Mouse (Mus musculus): ENCODE results near the gene Rtn4ip1. TPM values are rescaled to one million over a fixed set of nuclear protein-coding genes. Genes with fewer than 3 reads are reported as not detected.

Gene Rtn4ip1
- total RNA-seq (2021) = 10 to 100 TPM; 13.5 to 15.1 TPM

- DNase-seq (ENCODE audit: low spot score in 2 of 2) = peak; percentile 92 to 95
- intact Hi-C loops (cut with DNase I) = no loop called here
These were observed at the start of gene Rtn4ip1, which contains the start of gene Qrsl1 for GRCm38 (mm10) chr10:43901578-43902194. Gene Rtn4ip1, plus strand, starts transcription at chr10:43901807. Gene Qrsl1, minus strand, starts transcription at chr10:43901745.

DNA sequence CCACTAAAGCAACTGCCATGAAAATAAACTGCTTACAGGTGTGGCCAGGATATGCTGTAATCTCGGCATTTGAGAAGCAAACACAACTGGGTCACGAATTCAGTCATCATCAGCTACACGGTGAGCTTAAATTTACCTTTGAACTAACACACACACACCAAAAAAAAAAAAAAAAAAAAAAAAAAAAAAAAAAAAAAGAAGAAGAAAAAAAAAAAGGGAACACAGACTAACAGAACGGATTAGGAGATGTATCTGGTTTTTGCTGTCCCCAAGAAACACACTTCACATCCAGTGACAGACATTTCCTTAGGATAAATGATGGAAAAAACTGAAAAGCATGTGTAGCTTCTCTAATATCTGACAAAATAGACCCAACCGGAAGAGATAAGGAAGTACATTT lies 49.7 kb upstream of the Rtn4ip1 start:
- no peak for DNase-seq (ENCODE audit: low spot score in 2 of 2)
- intact Hi-C loops (cut with DNase I) = no loop called here

GRCm38 (mm10) chr10:43855916-43856315 lies 45.7 kb upstream of the Rtn4ip1 start:
- no peak for DNase-seq (ENCODE audit: low spot score in 2 of 2)
- intact Hi-C loops (cut with DNase I) = no loop called here

- intact Hi-C loops (cut with DNase I) = no loop called here
- no peak for DNase-seq (ENCODE audit: low spot score in 2 of 2)
These were observed 45.3 kb upstream of the Rtn4ip1 start for GRCm38 (mm10) chr10:43856351-43856750.

DNA sequence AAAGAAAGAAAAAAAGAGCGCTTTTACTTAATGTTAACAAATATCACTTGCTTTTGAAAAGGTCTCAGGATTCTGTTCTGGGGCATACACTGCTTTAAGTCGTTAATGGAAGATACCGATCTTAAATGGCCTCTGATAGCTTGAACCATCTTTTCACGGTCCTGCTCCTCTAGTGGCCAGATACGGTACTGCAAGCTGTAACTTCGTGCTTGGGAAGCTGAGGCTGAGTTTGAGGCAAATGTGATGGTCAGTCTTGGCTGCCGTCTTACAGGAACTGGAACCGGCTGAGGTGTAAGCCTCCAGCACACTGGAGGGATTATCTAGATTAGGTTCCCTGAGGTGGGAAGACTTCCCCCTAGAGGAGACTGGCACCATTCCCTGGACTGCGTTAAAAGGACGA lies 30.9 kb upstream of the Rtn4ip1 start:
- intact Hi-C loops (cut with DNase I) = no loop called here
- DNase-seq (ENCODE audit: low spot score in 2 of 2) = no peak

GRCm38 (mm10) chr10:43871458-43871857 lies 30.1 kb upstream of the Rtn4ip1 start:
- DNase-seq (ENCODE audit: low spot score in 2 of 2) = no peak
- intact Hi-C loops (cut with DNase I) = no loop called here

- no peak for DNase-seq (ENCODE audit: low spot score in 2 of 2)
- intact Hi-C loops (cut with DNase I) = no loop called here
These were observed 13.9 kb upstream of the Rtn4ip1 start for GRCm38 (mm10) chr10:43887676-43888075.

- no peak for DNase-seq (ENCODE audit: low spot score in 2 of 2)
- intact Hi-C loops (cut with DNase I) = no loop called here
These were observed 12.6 kb upstream of the Rtn4ip1 start for GRCm38 (mm10) chr10:43888976-43889375.

DNA sequence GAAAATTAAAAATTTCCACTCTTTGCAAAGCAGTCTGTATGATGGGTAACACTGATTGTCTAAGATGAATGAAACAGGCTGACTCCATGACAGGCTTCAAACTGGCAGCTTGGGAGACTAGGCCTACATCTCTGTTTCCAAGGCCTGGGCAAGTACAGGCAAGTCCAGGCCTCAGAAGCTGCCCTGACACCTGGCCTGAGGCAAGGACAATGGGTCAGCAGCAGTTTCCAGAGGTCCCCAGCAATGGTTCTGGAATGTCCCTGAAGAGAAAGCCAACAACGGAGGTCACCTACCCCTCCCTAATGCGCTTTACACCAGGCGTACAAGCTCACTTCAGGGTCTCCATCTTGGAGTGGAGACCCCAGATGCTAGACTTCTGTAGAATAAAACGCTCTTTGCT lies 8.6 kb upstream of the Rtn4ip1 start:
- intact Hi-C loops (cut with DNase I) = no loop called here
- DNase-seq (ENCODE audit: low spot score in 2 of 2) = no peak

GRCm38 (mm10) chr10:43896065-43896464 lies 5.5 kb upstream of the Rtn4ip1 start:
- intact Hi-C loops (cut with DNase I) = no loop called here
- DNase-seq (ENCODE audit: low spot score in 2 of 2) = no peak

- intact Hi-C loops (cut with DNase I) = no loop called here
- no peak for DNase-seq (ENCODE audit: low spot score in 2 of 2)
These were observed 3.3 kb upstream of the Rtn4ip1 start for GRCm38 (mm10) chr10:43898276-43898675.

DNA sequence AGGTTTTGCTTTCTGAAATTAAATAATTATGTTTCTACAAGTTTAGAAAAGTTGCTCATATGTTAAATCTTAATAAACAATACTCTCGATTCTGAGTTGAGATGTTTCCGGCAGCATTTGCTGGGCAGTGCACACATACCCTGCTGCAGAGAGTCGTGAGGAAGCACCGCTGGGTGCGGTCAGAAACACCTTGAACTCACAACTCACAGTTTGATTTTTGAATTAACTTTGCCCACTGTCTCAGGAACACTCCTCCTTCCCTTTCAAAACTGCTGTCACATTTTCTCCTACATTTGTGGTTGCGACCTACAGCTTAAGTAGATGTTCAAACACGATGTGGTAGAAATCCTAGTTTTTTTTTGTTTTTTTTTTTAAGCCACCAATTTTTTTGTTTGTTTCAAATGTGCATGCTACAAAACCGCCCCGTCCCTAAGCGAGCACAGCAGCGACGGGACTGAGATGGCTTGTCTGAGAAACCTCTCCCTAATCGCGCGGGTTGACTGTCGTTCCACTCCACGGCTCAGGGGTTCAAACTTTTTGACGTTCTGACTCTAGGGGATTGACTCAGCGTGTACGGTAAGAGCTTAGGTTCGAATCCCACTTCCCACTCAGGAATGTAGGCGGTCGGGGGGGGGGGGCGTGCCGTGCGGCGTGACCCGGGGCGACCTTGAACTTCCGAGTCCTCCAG lies 580 bp upstream of the Rtn4ip1 start:
- intact Hi-C loops (cut with DNase I) = no loop called here
- DNase-seq (ENCODE audit: low spot score in 2 of 2) = no peak

GRCm38 (mm10) chr10:43904569-43904968 lies 3.0 kb downstream of the Rtn4ip1 start:
- intact Hi-C loops (cut with DNase I) = no loop called here

GRCm38 (mm10) chr10:43910032-43910872 lies 8.6 kb downstream of the Rtn4ip1 start:
- intact Hi-C loops (cut with DNase I) = no loop called here
- DNase-seq (ENCODE audit: low spot score in 2 of 2) = no peak

More at GRCm38 (mm10) chr10:43904569-43904968, 3.0 kb downstream of the Rtn4ip1 start:
- DNase-seq (ENCODE audit: low spot score in 2 of 2) = no peak

DNA sequence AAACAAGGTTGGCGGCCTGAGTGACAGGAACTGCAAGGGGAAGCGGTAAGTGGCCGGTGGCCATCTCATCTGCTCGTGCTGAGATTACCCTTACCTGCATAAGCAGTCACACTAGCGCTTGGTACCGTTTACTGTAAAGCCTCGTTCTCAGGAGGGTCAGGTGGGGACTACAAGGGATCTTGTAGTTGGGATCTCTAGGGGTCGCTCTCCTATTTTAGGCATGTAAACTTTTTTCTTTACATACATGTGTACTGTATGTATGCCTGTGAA lies 9.2 kb downstream of the Rtn4ip1 start:
- no peak for DNase-seq (ENCODE audit: low spot score in 2 of 2)
- intact Hi-C loops (cut with DNase I) = no loop called here

DNA sequence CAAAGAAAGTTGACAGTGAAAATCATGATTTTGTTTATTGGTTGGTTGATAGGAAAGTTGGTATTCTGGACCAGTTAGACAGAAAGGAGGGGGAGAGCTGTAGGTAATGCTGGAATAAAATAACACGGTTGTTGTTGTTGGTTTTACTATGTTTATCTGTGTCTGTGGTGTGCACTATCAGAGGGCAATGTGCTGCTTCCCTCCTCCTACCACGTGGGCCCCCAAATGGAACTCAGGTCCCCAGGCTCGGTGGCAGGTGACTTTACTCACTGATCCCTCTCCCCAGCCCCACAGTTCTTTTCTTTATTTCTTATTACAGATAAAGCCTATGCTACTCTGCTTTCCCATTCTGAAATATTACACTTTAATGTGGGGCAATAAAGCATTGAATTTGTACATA lies 10.6 kb downstream of the Rtn4ip1 start:
- DNase-seq (ENCODE audit: low spot score in 2 of 2) = no peak
- intact Hi-C loops (cut with DNase I) = no loop called here

DNA sequence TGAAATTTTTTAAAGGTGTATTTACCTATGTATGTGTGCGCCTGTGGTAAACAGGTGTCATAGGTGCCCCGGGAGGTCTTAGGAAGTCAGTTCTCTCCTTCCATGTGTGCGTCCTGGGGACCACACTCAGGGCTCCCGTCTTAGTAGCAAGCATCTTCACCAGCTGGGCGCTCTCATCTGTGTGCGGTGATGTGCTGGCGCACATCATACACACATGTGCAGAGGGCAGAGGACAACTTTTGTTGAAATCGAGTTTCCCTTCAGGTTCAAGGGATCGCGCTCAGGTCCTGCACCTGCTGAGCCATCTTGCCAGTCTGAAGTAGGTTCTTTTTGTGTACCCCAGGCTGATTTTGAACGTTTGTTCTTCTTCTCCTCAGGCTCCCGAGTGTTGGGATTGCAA lies 14.6 kb downstream of the Rtn4ip1 start:
- DNase-seq (ENCODE audit: low spot score in 2 of 2) = no peak
- intact Hi-C loops (cut with DNase I) = no loop called here

GRCm38 (mm10) chr10:43916737-43917136 lies 15.1 kb downstream of the Rtn4ip1 start:
- intact Hi-C loops (cut with DNase I) = no loop called here
- DNase-seq (ENCODE audit: low spot score in 2 of 2) = no peak

GRCm38 (mm10) chr10:43918696-43919608 lies 17.3 kb downstream of the Rtn4ip1 start:
- peak; percentile 62 to 74 for DNase-seq (ENCODE audit: low spot score in 2 of 2)
- intact Hi-C loops (cut with DNase I) = loop anchor here (1.0 kb wide), 1 partner anchor 344 kb away; no protein-coding TSS in a partner anchor

DNA sequence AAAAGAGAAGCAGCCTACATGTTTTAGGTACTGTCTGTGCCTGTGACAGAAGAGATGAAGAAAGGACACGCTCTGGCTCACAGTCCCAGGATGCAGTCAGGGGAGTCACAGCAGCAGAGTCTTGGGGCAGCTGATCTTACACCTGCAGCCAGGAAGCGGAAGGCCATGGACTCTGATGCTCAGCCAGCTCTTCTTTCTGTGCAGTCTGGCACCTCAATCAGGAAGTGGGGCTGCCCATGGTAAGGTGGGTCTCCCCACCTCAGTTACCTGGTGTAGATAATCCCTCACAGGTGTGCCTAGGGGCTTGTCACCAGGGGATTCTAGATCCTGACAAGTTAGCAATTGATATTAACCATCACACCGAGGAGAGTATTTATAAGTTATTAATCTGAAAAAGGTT lies 21.5 kb downstream of the Rtn4ip1 start:
- DNase-seq (ENCODE audit: low spot score in 2 of 2) = no peak

More for the DNA sequence above, 21.5 kb downstream of the Rtn4ip1 start:
- intact Hi-C loops (cut with DNase I) = no loop called here

Measured in left cerebral cortex, postnatal 36 days (tissue).